Mouse (Mus musculus): ENCODE measurements around the gene Gstk1.

Gstk1 gene

GRCm38 (mm10) chr6:42245711-42246353 lies at the start of gene Gstk1:
Gene Gstk1 (plus strand): TSS chr6:42245935.
- in situ Hi-C loops (cut with MboI, MseI), result no loop called here

- in situ Hi-C loops (cut with MboI, MseI), result loop anchor here in 1 of 2 experiments (25.0 kb wide), 1 partner anchor 1160 kb away; the partner anchor contains the start of gene 2210010C04Rik
Measured at GRCm38 (mm10) chr6:42197710-42198109, 48.0 kb upstream of the Gstk1 start.

GRCm38 (mm10) chr6:42199498-42199897 lies 46.2 kb upstream of the Gstk1 start:
- in situ Hi-C loops (cut with MboI, MseI), result loop anchor here in 1 of 2 experiments (25.0 kb wide), 1 partner anchor 1162 kb away; the partner anchor contains the start of gene 2210010C04Rik

GRCm38 (mm10) chr6:42215028-42215427 lies 30.7 kb upstream of the Gstk1 start, which contains the start of gene Tas2r144:
Gene Tas2r144 (plus strand): TSS chr6:42215328.
- in situ Hi-C loops (cut with MboI, MseI), result no loop called here

- in situ Hi-C loops (cut with MboI, MseI), result loop anchor here in 1 of 2 experiments (5.0 kb wide), 1 partner anchor 360 kb away; no protein-coding TSS in a partner anchor
Measured at GRCm38 (mm10) chr6:42222286-42222685, 23.4 kb upstream of the Gstk1 start.

- in situ Hi-C loops (cut with MboI, MseI), result loop anchor here (5.0 kb wide), 2 partner anchors 37 to 97 kb away; partner anchors contain the start of genes Casp2 (in 1 of the 2), Fam131b (in 1 of the 2) and Tmem139 (in 1 of the 2)
Measured at GRCm38 (mm10) chr6:42225046-42225445, 20.7 kb upstream of the Gstk1 start.

- in situ Hi-C loops (cut with MboI, MseI), result loop anchor here (5.0 kb wide), 2 partner anchors 35 to 95 kb away; partner anchors contain the start of genes Casp2 (in 1 of the 2), Fam131b (in 1 of the 2) and Tmem139 (in 1 of the 2)
Measured at GRCm38 (mm10) chr6:42227240-42228101, 18.3 kb upstream of the Gstk1 start.

- in situ Hi-C loops (cut with MboI, MseI), result loop anchor here (5.0 to 10.0 kb wide), 4 partner anchors 33 to 635 kb away; partner anchors contain the start of genes Casp2 (in 1 of the 2), Fam131b (in 1 of the 2) and Tmem139 (in 1 of the 2)
Measured at GRCm38 (mm10) chr6:42229610-42230009, 16.1 kb upstream of the Gstk1 start.

- in situ Hi-C loops (cut with MboI, MseI), result loop anchor here (5.0 to 10.0 kb wide), 2 partner anchors 351 to 634 kb away; no protein-coding TSS in a partner anchor
Measured at GRCm38 (mm10) chr6:42231191-42231590, 14.5 kb upstream of the Gstk1 start.

- in situ Hi-C loops (cut with MboI, MseI), result loop anchor here in 1 of 2 experiments (10.0 kb wide), 1 partner anchor 627 kb away; no protein-coding TSS in a partner anchor
Measured at GRCm38 (mm10) chr6:42237276-42237805, 8.4 kb upstream of the Gstk1 start.

- in situ Hi-C loops (cut with MboI, MseI), result no loop called here
Measured at GRCm38 (mm10) chr6:42241311-42242045, 4.3 kb upstream of the Gstk1 start.

GRCm38 (mm10) chr6:42247173-42247572 lies 1.4 kb downstream of the Gstk1 start:
- in situ Hi-C loops (cut with MboI, MseI), result no loop called here

GRCm38 (mm10) chr6:42247981-42248380 lies 2.2 kb downstream of the Gstk1 start:
- in situ Hi-C loops (cut with MboI, MseI), result no loop called here

GRCm38 (mm10) chr6:42251791-42252190 lies 6.1 kb downstream of the Gstk1 start:
- in situ Hi-C loops (cut with MboI, MseI), result loop anchor here (25.0 kb wide), 1 partner anchor 1139 kb away; no protein-coding TSS in a partner anchor

GRCm38 (mm10) chr6:42253103-42253502 lies 7.4 kb downstream of the Gstk1 start:
- in situ Hi-C loops (cut with MboI, MseI), result loop anchor here (25.0 kb wide), 1 partner anchor 1141 kb away; no protein-coding TSS in a partner anchor

- in situ Hi-C loops (cut with MboI, MseI), result loop anchor here (25.0 kb wide), 1 partner anchor 1145 kb away; no protein-coding TSS in a partner anchor
Measured at GRCm38 (mm10) chr6:42257303-42257863, 11.6 kb downstream of the Gstk1 start.

GRCm38 (mm10) chr6:42260430-42260829 lies 14.7 kb downstream of the Gstk1 start:
- in situ Hi-C loops (cut with MboI, MseI), result loop anchor here (5.0 to 25.0 kb wide), 4 partner anchors 33 to 1148 kb away; partner anchors contain the start of gene Fam131b (in 1 of the 2)

- in situ Hi-C loops (cut with MboI, MseI), result loop anchor here (5.0 to 25.0 kb wide), 4 partner anchors 34 to 1149 kb away; partner anchors contain the start of gene Fam131b (in 1 of the 2)
Measured at GRCm38 (mm10) chr6:42261524-42262170, 15.9 kb downstream of the Gstk1 start, which contains the start of gene Tmem139. Gene Tmem139 (plus strand): TSS chr6:42261970.
